Mouse (Mus musculus) hindbrain, embryonic 16.5 days (tissue): ENCODE results near the gene Dync1li2. TPM values are rescaled to one million over a fixed set of nuclear protein-coding genes. Genes with fewer than 3 reads are reported as not detected.

Experiments
- ATAC-seq: fragments of 200-750 bp; cut with Nextera tagmentation; 2 replicates; pipeline ENCODE4 v1.8.0; 2017; ENCODE audit warnings: moderate TSS enrichment, moderate library complexity
- H3K27ac ChIP-seq: fragments of 300-500 bp; sonication (generic); 2 replicates; pipeline ENCODE4 v1.5.1; 2014; ENCODE audit warnings: low read depth, mild to moderate bottlenecking, control low read depth, low read length, moderate library complexity
- H3K27me3 ChIP-seq: fragments of 300-500 bp; sonication (generic); replicated peaks from 2 replicates; pipeline ENCODE4 v1.6.1; 2014; ENCODE audit warnings: low read length; ENCODE audit not compliant: control insufficient read depth, insufficient read depth
- H3K36me3 ChIP-seq: fragments of 300-500 bp; sonication (generic); 2 replicates; pipeline ENCODE4 v1.6.1; 2014; ENCODE audit warnings: mild to moderate bottlenecking, low read length, moderate library complexity, mixed read lengths; ENCODE audit not compliant: control insufficient read depth, insufficient read depth
- H3K4me1 ChIP-seq: fragments of 300-500 bp; sonication (generic); 2 replicates; pipeline ENCODE4 v1.6.1; 2014; ENCODE audit warnings: low read depth, low read length; ENCODE audit not compliant: control insufficient read depth, insufficient read depth
- H3K4me2 ChIP-seq: fragments of 300-500 bp; sonication (generic); 2 replicates; pipeline ENCODE4 v1.6.1; 2014; ENCODE audit warnings: mild to moderate bottlenecking, low read length, control low read depth, moderate library complexity
- H3K4me3 ChIP-seq: fragments of 300-500 bp; sonication (generic); 2 replicates; pipeline ENCODE4 v1.5.1; 2014; ENCODE audit warnings: mild to moderate bottlenecking, low read length, control low read depth, moderate library complexity
- H3K9ac ChIP-seq: fragments of 300-500 bp; sonication (generic); 2 replicates; pipeline ENCODE4 v1.6.1; 2014; ENCODE audit warnings: low read depth, mild to moderate bottlenecking, control low read depth, low read length, moderate library complexity
- H3K9me3 ChIP-seq: fragments of 300-500 bp; sonication (generic); 2 replicates; pipeline ENCODE4 v1.6.1; 2014; ENCODE audit warnings: mild to moderate bottlenecking, low read length, moderate library complexity; ENCODE audit not compliant: control insufficient read depth
- WGBS: fragments of 180-500 bp; shearing (Covaris S2); extraction: QIAGEN DNeasy Blood & Tissue Kit; methylation state at CpG from one replicate; pipeline ENCODE4 v1.1.7; 2014; 5-methylcytosine and 5-hydroxymethylcytosine counted together
- polyA plus RNA-seq: library from polyadenylated mRNA; unstranded; fragments of >200 nt; fragmentation: Nextera tagmentation; extraction: Ambion mirVana; gene quantifications from 2 replicates; pipeline ENCODE4 v1.2.1, GENCODE M21; 2015

Dync1li2 gene
- polyA plus RNA-seq, 1 experiment from 2014 or later, result 97.9 TPM

DNA sequence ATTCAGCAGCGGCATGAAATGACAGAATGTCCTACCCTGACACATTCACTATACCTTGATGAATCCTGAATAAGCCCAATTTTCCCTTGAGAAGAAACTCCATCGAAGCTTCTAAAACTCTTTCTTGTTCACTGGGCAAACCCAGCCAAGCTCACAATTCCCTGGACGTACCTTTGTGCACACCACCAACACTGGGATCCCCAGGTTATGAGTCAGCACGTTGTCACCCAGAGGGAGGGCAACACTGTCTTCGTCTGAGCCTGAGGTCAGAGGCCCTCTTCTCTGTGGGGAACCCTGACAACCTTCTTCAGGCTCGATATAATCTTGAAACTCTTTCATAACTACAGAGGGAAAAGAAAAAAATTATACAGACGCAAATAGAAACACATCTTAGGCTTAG is 12.6 kb downstream of the Dync1li2 start:
- 87% methylated on average over 7 of the region's 7 CpGs for WGBS
- Histone ChIP-seq H3K9me3 (no peaks in the 10 kb centered on the region; the same call in 1 of the 2 replicates), H3K4me1 (peaks cover 4% of the 10 kb centered on the region), H3K27ac (no peak overlapping the region), H3K27me3 (no peaks in the 10 kb centered on the region), H3K36me3 (peaks cover 50% of the 10 kb centered on the region), H3K9ac (no peak overlapping the region), H3K4me3 (no peak overlapping the region), H3K4me2 (no peak overlapping the region)
- no peak for ATAC-seq

DNA sequence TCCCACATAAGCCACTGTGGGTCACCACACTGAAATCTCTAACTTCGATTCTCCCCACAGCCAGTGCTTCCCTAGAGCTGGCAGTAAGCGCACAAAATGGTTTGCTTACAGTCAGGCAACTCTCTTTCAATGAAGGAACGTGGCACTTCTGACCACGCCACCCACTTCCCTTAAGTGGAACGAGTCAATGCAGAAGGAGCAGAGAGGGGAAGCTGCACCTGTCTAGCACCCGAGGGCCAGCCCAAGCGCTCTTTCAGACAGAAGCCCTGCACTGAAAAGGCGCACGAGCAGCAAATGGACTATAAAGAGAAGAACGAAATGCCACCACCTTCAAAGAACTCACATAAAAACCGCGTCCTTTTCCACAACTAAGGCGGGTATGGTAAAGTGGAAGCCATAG is 15.1 kb downstream of the Dync1li2 start:
- peaks cover 58% of the 10 kb centered on the region for H3K36me3 ChIP-seq
- H3K9me3 ChIP-seq, result no peaks in the 10 kb centered on the region; the same call in 1 of the 2 replicates
- H3K4me1 ChIP-seq, result no peaks in the 10 kb centered on the region
- no peak overlapping the region for H3K4me3 ChIP-seq
- no peak overlapping the region for H3K4me2 ChIP-seq
- no peak for ATAC-seq
- no peak overlapping the region for H3K9ac ChIP-seq
- H3K27me3 ChIP-seq, result no peaks in the 10 kb centered on the region
- 93% methylated on average over 13 of the region's 13 CpGs for WGBS
- H3K27ac ChIP-seq, result no peak overlapping the region

DNA sequence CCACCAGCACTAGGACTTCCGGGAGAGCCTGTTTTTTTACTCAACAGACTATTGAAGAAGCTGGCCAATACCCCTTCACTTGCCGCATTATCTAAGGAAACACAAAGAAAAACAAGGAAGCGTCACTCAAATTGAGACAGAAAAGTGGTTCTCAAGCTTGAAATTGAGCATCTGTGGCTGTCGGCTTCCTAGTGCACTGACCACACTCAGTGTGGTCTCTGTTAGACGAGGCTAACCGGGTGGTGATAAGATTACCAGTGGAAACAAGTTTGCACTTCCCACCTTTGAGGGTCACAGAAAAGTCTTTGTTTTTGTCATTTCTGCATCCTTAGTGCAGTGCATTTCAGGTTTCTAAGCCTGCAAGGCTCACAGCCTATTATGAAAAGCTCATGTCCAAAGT is 20.5 kb downstream of the Dync1li2 start:
- H3K4me2 ChIP-seq, result no peak overlapping the region
- ATAC-seq, result no peak
- H3K9me3 ChIP-seq, result no peaks in the 10 kb centered on the region
- no peaks in the 10 kb centered on the region for H3K27me3 ChIP-seq
- 89% methylated on average over 6 of the region's 6 CpGs for WGBS
- peaks cover 73% of the 10 kb centered on the region for H3K36me3 ChIP-seq
- no peak overlapping the region for H3K27ac ChIP-seq
- no peak overlapping the region for H3K9ac ChIP-seq
- H3K4me3 ChIP-seq, result no peak overlapping the region
- no peaks in the 10 kb centered on the region for H3K4me1 ChIP-seq

DNA sequence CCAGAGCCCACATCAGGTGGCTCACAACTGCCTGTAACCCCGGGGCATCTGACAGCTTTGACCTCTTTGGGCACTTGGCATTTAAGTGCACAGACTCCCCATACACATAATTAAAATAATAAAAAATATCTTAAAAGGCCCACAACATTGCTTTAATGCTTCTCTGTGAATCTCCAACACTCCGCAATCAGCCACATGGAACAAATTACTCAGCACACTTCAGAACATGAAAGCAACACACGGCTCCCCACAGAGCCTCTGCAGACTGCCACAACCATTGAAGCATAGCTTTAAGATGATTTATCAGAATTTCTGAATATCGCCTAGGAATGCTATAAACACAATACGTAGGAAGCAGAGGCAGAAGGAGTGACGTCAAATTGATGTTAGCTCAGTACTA is 26.8 kb downstream of the Dync1li2 start:
- Histone ChIP-seq H3K27ac (no peak overlapping the region), H3K4me2 (no peak overlapping the region), H3K9ac (no peak overlapping the region), H3K36me3 (peaks cover 28% of the 10 kb centered on the region), H3K9me3 (no peaks in the 10 kb centered on the region), H3K4me1 (no peaks in the 10 kb centered on the region), H3K4me3 (no peak overlapping the region), H3K27me3 (no peaks in the 10 kb centered on the region)
- no peak for ATAC-seq
- 77% methylated on average over 6 of the region's 6 CpGs for WGBS

DNA sequence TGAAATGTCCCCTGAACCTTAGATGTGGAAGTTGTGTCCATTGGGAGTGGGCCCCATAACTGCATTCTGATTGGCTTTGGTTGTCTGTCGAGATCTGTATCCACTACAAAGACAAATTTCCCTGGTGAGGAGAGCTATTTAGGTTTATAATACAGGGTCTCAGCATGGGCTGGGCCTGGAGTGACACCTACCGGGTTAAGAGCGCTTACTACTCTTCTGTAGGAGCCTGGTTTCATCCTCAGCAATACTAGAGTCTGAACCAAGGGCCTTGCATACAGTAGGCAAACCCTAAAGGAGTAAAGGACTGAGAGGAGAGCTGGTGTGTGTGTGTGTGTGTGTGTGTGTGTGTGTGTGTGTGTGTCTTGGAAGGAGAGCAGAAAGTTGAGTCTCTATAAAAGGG is 28.6 kb downstream of the Dync1li2 start:
- Histone ChIP-seq H3K4me3 (no peak overlapping the region), H3K9ac (no peak overlapping the region), H3K4me2 (no peak overlapping the region), H3K27ac (no peak overlapping the region), H3K9me3 (no peaks in the 10 kb centered on the region), H3K36me3 (peaks cover 13% of the 10 kb centered on the region), H3K27me3 (no peaks in the 10 kb centered on the region), H3K4me1 (no peaks in the 10 kb centered on the region)
- no peak; the same call in 1 of the 2 replicates for ATAC-seq
- WGBS, result 46% methylated on average over 3 of the region's 3 CpGs

DNA sequence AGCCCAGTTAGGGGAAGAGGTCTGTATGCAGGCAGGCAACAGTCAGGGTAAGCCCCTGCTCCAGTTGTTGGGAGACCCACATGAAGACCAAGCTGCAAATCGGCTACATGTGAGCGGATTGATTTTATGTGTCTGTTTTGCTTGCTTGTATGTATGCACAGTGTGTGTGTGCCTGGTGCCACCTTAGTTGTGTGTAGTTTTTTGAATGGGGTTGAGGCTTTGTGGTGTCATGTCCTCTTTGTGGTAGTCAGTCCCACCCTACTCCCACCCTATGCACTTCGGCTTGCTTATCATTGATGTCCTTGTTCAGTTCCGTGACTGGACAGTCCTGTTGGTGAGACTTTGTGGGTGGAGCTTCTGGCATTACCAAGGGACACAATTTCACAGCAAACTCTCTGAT is 29.1 kb downstream of the Dync1li2 start:
- H3K4me1 ChIP-seq, result no peaks in the 10 kb centered on the region
- no peaks in the 10 kb centered on the region for H3K9me3 ChIP-seq
- no peaks in the 10 kb centered on the region for H3K27me3 ChIP-seq
- H3K4me2 ChIP-seq, result no peak overlapping the region
- peak; percentile 21; the same call in 1 of the 2 replicates for ATAC-seq
- no peak overlapping the region for H3K4me3 ChIP-seq
- H3K27ac ChIP-seq, result no peak overlapping the region
- 78% methylated on average over 4 of the region's 4 CpGs for WGBS
- H3K36me3 ChIP-seq, result peaks cover 10% of the 10 kb centered on the region
- H3K9ac ChIP-seq, result no peak overlapping the region

DNA sequence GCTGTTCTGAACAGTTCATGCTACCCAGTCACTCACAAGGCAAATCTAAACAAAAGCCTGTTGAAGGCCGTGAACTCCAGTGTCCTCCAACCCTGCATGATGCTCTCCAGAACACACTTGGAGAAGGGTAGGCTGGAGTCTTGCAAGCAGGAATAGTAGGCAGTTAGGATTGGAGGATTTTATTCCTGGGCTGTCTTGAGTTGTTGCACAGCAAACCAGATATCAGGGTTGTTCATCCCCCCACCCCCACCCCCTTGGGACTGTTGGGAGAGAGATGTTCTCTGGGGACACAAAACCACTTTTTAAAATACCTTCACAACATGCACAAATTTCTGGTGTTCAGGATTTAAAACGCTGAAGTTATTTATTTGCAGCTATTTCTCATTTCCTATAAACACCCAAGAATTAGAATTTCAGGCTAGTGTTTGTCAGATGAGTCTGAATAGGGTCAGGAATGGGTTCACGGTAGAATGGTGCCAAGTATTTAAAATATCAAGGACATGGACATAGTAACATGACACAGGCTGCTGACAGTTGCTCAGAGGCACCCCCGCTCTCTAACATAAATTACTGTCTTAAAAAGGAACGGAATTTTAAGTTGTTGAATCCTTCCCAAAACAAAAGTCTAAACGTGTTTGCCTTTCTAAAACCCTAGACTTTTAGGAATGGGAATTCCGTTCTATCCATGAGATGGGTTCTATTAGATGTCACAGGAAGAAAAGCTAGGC is 29.9 kb downstream of the Dync1li2 start:
- Histone ChIP-seq H3K36me3 (peaks cover 6% of the 10 kb centered on the region; the same call in 1 of the 2 replicates), H3K9ac (no peak overlapping the region), H3K27ac (no peak overlapping the region), H3K4me1 (no peaks in the 10 kb centered on the region), H3K9me3 (no peaks in the 10 kb centered on the region), H3K4me3 (no peak overlapping the region), H3K4me2 (no peak overlapping the region), H3K27me3 (no peaks in the 10 kb centered on the region)
- WGBS, result 76% methylated on average over 7 of the region's 7 CpGs
- no peak for ATAC-seq

DNA sequence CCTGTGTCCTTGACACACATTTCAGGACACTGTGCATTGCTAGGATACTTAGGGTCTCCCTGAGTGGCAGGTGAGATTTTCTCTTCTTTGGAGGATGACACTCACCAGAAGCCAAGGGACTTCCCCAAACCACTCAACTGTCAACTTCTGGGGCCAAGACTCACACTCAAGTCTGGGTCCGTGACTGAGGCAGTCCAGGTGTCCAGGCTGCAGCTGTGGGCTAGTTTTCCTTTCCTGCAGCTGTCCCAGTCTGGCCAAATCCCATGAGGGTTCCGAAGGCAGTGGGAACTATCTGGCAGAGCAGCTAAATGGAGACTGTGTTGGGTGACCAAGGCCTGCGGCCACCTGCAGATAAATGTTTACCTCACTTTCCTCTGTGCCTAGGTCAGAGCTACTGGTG is 30.9 kb downstream of the Dync1li2 start:
- Histone ChIP-seq H3K36me3 (no peaks in the 10 kb centered on the region), H3K4me3 (no peak overlapping the region), H3K27ac (no peak overlapping the region), H3K9ac (no peak overlapping the region), H3K4me2 (no peak overlapping the region), H3K9me3 (no peaks in the 10 kb centered on the region), H3K27me3 (no peaks in the 10 kb centered on the region), H3K4me1 (no peaks in the 10 kb centered on the region)
- ATAC-seq, result no peak
- 88% methylated on average over 3 of the region's 3 CpGs for WGBS

DNA sequence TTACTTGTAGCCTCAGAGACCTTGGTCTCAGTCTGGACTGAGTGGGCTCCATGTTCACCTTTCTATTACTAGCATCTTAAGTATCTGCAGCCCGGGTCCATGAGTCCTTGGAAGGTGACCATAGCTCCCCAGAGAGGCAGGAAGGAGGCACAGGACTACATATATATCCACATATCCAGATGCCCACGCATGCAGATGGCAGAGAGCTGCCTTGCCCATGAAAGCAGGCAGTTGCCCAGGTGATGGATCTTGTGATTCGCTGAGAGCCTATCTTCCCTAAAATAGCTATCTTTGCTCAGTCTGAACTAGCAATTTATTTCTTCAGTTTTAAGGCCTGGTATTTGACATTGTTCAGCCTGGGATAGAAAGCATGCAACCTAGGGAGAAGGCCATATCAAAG is 31.4 kb downstream of the Dync1li2 start:
- Histone ChIP-seq H3K4me2 (no peak overlapping the region), H3K9me3 (no peaks in the 10 kb centered on the region), H3K4me3 (no peak overlapping the region), H3K36me3 (no peaks in the 10 kb centered on the region), H3K9ac (no peak overlapping the region), H3K27me3 (no peaks in the 10 kb centered on the region), H3K27ac (no peak overlapping the region), H3K4me1 (no peaks in the 10 kb centered on the region)
- 89% methylated on average over 3 of the region's 3 CpGs for WGBS
- ATAC-seq, result no peak
